11 mouse cellular contexts compared by ENCODE assay signal in genomic region chr5:141524801-141525715, GRCm38 (mm10).
DNase-seq lines count a peak whose midpoint lies in the region; ATAC-seq lines count a peak whose summit lies in the region.
"Had no signal": no experiment of that assay in that cellular context is flagged by ENCODE, and none has a peak within 500 bp of the region (broad histone marks: within the 10 kb centered on the region; RNA-seq: fewer than 3 reads in every experiment).

No protein-coding gene starts in this region.

- H3K27me3 ChIP-seq in forebrain, embryonic 13.5 days, result no peaks in the 10 kb centered on the region
- no peaks in the 10 kb centered on the region for H3K27me3 ChIP-seq in forebrain, embryonic 12.5 days
- no peaks in the 10 kb centered on the region for H3K27me3 ChIP-seq in intestine, embryonic 14.5 days (replicated peaks; ENCODE audit: control insufficient read depth, insufficient read depth, low read length)
- no peaks in the 10 kb centered on the region for H3K27me3 ChIP-seq in intestine, embryonic 16.5 days (replicated peaks; ENCODE audit: control insufficient read depth, insufficient read depth, low read length)
- H3K27me3 ChIP-seq in neural tube, embryonic 15.5 days (replicated peaks), result no peaks in the 10 kb centered on the region
- H3K27me3 ChIP-seq: embryonic facial prominence, embryonic 15.5 days; Patski had no signal

- H3K4me2 ChIP-seq in forebrain, embryonic 13.5 days, result 0 out of 2 replicates have a peak overlapping the region, but pooled peaks have one; percentile 10
- H3K4me2 ChIP-seq in forebrain, embryonic 12.5 days, result no peak overlapping the region
- peak overlapping the region; percentile 8; the same call in 1 of the 2 replicates for H3K4me2 ChIP-seq in intestine, embryonic 14.5 days (ENCODE audit: low read length)
- no peak overlapping the region for H3K4me2 ChIP-seq in intestine, embryonic 16.5 days (ENCODE audit: low read depth, low read length)
- H3K4me2 ChIP-seq in neural tube, embryonic 15.5 days, result peak overlapping the region; percentile 19
- H3K4me2 ChIP-seq: embryonic facial prominence, embryonic 15.5 days had no signal

- H3K9ac ChIP-seq in forebrain, embryonic 13.5 days, result no peak overlapping the region
- H3K9ac ChIP-seq in forebrain, embryonic 12.5 days, result no peak overlapping the region
- H3K9ac ChIP-seq in intestine, embryonic 14.5 days (ENCODE audit: low read length), result no peak overlapping the region
- H3K9ac ChIP-seq in intestine, embryonic 16.5 days (ENCODE audit: low read depth, low read length), result no peak overlapping the region
- H3K9ac ChIP-seq in neural tube, embryonic 15.5 days (replicated peaks), result no peak overlapping the region
- H3K9ac ChIP-seq: embryonic facial prominence, embryonic 15.5 days had no signal

- ATAC-seq in forebrain, embryonic 13.5 days, result no peak
- no peak for ATAC-seq in forebrain, embryonic 12.5 days (ENCODE audit: low FRiP score)
- ATAC-seq in intestine, embryonic 14.5 days (replicated peaks; ENCODE audit: low FRiP score, low TSS enrichment, low read depth), result no peak
- no peak for ATAC-seq in intestine, embryonic 16.5 days
- no peak for ATAC-seq in neural tube, embryonic 15.5 days (ENCODE audit: low FRiP score)
- ATAC-seq: Patski had no signal

- H3K27ac ChIP-seq in forebrain, embryonic 13.5 days, result no peak overlapping the region
- no peak overlapping the region for H3K27ac ChIP-seq in forebrain, embryonic 12.5 days
- no peak overlapping the region for H3K27ac ChIP-seq in intestine, embryonic 14.5 days (ENCODE audit: low read depth)
- H3K27ac ChIP-seq in intestine, embryonic 16.5 days (ENCODE audit: low read length), result no peak overlapping the region
- no peak overlapping the region for H3K27ac ChIP-seq in neural tube, embryonic 15.5 days (replicated peaks)
- H3K27ac ChIP-seq: embryonic facial prominence, embryonic 15.5 days had no signal

- H3K4me1 ChIP-seq in forebrain, embryonic 13.5 days, result peaks cover 13% of the 10 kb centered on the region
- H3K4me1 ChIP-seq in forebrain, embryonic 12.5 days, result no peaks in the 10 kb centered on the region
- H3K4me1 ChIP-seq in intestine, embryonic 14.5 days (replicated peaks; ENCODE audit: control insufficient read depth, insufficient read depth, low read length), result peaks cover 7% of the 10 kb centered on the region; the same call in 1 of the 2 replicates
- peaks cover 9% of the 10 kb centered on the region for H3K4me1 ChIP-seq in intestine, embryonic 16.5 days (ENCODE audit: control insufficient read depth, insufficient read depth, low read length)
- H3K4me1 ChIP-seq in neural tube, embryonic 15.5 days, result peaks cover 8% of the 10 kb centered on the region; the same call in 1 of the 2 replicates
- H3K4me1 ChIP-seq: embryonic facial prominence, embryonic 15.5 days had no signal

- H3K9me3 ChIP-seq in forebrain, embryonic 13.5 days (replicated peaks), result no peaks in the 10 kb centered on the region
- no peaks in the 10 kb centered on the region for H3K9me3 ChIP-seq in forebrain, embryonic 12.5 days
- H3K9me3 ChIP-seq in intestine, embryonic 14.5 days (ENCODE audit: control insufficient read depth, low read length), result no peaks in the 10 kb centered on the region
- H3K9me3 ChIP-seq in intestine, embryonic 16.5 days (ENCODE audit: control insufficient read depth, low read length), result no peaks in the 10 kb centered on the region
- 0 out of 2 replicates have a peak, but pooled peaks cover 3% of the 10 kb centered on the region for H3K9me3 ChIP-seq in neural tube, embryonic 15.5 days (replicated peaks)
- H3K9me3 ChIP-seq: embryonic facial prominence, embryonic 15.5 days had no signal

- DNase-seq in intestine, embryonic 14.5 days (ENCODE audit: low spot score), result no peak
- DNase-seq in right cerebral cortex, adult 2 months (ENCODE audit: low spot score in 2 of 2), result peak; percentile 5 to 20
- DNase-seq in right cerebral cortex, postnatal 25 days, result no peak
- DNase-seq in lung, adult 18-20 months, result no peak
- DNase-seq: lung, adult 2 months had no signal

- H3K4me3 ChIP-seq in forebrain, embryonic 13.5 days, result no peak overlapping the region
- H3K4me3 ChIP-seq in forebrain, embryonic 12.5 days (replicated peaks), result no peak overlapping the region
- no peak overlapping the region for H3K4me3 ChIP-seq in intestine, embryonic 14.5 days (ENCODE audit: low read depth, low read length)
- no peak overlapping the region for H3K4me3 ChIP-seq in intestine, embryonic 16.5 days (ENCODE audit: low read length)
- no peak overlapping the region for H3K4me3 ChIP-seq in neural tube, embryonic 15.5 days (replicated peaks)
- H3K4me3 ChIP-seq: embryonic facial prominence, embryonic 15.5 days had no signal

- 45% methylated on average over 13 of the region's 13 CpGs for WGBS in forebrain, embryonic 13.5 days
- WGBS in forebrain, embryonic 12.5 days, result 58% methylated on average over 13 of the region's 13 CpGs
- WGBS in intestine, embryonic 14.5 days, result 19% methylated on average over 13 of the region's 13 CpGs
- 24% methylated on average over 13 of the region's 13 CpGs for WGBS in intestine, embryonic 16.5 days
- WGBS in neural tube, embryonic 15.5 days, result 26% methylated on average over 13 of the region's 13 CpGs

- H3K36me3 ChIP-seq in forebrain, embryonic 13.5 days (ENCODE audit: poor library complexity, severe bottlenecking), result no peaks in the 10 kb centered on the region
- no peaks in the 10 kb centered on the region for H3K36me3 ChIP-seq in forebrain, embryonic 12.5 days (replicated peaks)
- H3K36me3 ChIP-seq in intestine, embryonic 14.5 days (ENCODE audit: control insufficient read depth, insufficient read depth, low read length), result no peaks in the 10 kb centered on the region
- H3K36me3 ChIP-seq in intestine, embryonic 16.5 days (ENCODE audit: control insufficient read depth, insufficient read depth, low read length), result no peaks in the 10 kb centered on the region
- no peaks in the 10 kb centered on the region for H3K36me3 ChIP-seq in neural tube, embryonic 15.5 days
- H3K36me3 ChIP-seq: embryonic facial prominence, embryonic 15.5 days had no signal

Comparison
In these comparisons a context has a peak if more than half of its experiments do, and no peak if none do; other contexts are left out.
1. H3K4me2 ChIP-seq: peak in forebrain, embryonic 13.5 days (single experiment), intestine, embryonic 14.5 days (single experiment) and neural tube, embryonic 15.5 days (single experiment); none in forebrain, embryonic 12.5 days (single experiment) and intestine, embryonic 16.5 days (single experiment).
2. DNase-seq: peak in right cerebral cortex, adult 2 months (2 of 2); none in intestine, embryonic 14.5 days (single experiment), right cerebral cortex, postnatal 25 days (single experiment) and lung, adult 18-20 months (0 of 2).